Mouse (Mus musculus): Measurements from ENCODE around the gene Aldh4a1. TPM values are rescaled to one million over a fixed set of nuclear protein-coding genes. Genes with fewer than 3 reads are reported as not detected.

Aldh4a1 gene
- polyA plus RNA-seq, 1 experiment from 2014 or later: 14.5 TPM

DNA sequence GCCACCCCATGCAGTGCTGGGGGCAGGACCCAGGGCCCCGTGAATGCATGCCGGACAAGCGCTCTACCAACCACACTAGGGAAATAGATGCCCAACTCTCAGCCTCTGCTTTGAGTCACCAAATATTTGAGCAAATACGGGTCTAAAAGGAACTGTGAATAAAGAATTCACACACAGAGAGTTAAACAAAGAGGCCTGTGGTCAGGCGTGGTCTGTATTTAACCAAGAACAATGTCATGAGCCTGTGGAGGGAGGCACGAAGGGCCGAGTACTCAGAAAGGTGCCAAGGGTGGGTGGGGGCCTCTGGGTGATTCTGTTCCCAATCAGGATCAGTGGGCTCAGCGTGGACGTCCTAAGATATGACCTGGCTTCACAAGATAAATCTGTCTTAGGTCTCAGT, 65.4 kb downstream of the Aldh4a1 start:
- DNase-seq (ENCODE audit: low spot score) (no peak), ATAC-seq (replicated peaks; ENCODE audit: low FRiP score) (no peak)
- H3K4me2 ChIP-seq (ENCODE audit: low read depth, low read length, severe bottlenecking): no peak overlapping the region
- H3K9ac ChIP-seq (ENCODE audit: low read length): no peak overlapping the region
- WGBS: 62% methylated on average over 9 of the region's 9 CpGs
- H3K9me3 ChIP-seq (ENCODE audit: control insufficient read depth, low read length): no peaks in the 10 kb centered on the region
- H3K27ac ChIP-seq (ENCODE audit: low read depth, low read length): no peak overlapping the region
- peaks cover 5% of the 10 kb centered on the region; the same call in 1 of the 2 replicates for H3K27me3 ChIP-seq (ENCODE audit: control insufficient read depth, insufficient read depth, low read length)
- H3K4me3 ChIP-seq (ENCODE audit: low read depth, low read length): no peak overlapping the region
- H3K4me1 ChIP-seq (replicated peaks; ENCODE audit: control insufficient read depth, insufficient read depth, low read length): no peaks in the 10 kb centered on the region
- H3K36me3 ChIP-seq (ENCODE audit: control insufficient read depth, insufficient read depth, low read length): no peaks in the 10 kb centered on the region

DNA sequence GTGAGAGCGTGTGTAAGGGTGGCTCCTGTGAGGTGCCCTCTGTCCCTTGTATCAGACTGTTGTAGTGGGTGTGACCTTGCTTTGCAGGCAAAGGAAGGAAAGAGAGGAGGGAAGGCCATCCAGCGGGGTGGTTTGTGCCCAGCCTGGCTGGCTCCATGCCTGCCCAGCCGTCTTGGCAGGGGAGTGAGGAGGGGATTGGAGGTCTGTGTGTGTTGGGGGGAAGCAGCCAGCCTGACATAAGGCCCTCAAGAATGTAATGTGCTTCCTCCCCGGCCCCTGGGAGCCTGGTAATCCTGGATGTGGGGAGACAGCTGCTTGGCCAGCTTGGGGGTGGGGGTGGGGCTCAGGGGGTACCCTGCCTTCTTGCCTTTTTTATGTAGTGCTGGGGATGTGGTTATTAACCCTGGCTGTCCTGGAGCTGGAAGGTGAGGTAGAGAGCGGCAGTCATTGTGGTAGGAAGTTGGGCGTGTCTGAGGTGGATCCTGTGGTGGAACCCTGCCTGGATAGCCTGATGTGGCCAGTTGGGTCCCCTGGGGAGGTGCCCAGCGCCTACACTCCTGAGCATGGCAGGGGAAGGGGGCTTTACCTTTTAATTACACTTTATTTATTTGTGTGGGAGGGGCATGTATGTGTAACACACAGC, 67.1 kb downstream of the Aldh4a1 start:
- no peak overlapping the region for H3K4me2 ChIP-seq (ENCODE audit: low read depth, low read length, severe bottlenecking)
- DNase-seq (ENCODE audit: low spot score): no peak
- peaks cover 5% of the 10 kb centered on the region; the same call in 1 of the 2 replicates for H3K27me3 ChIP-seq (ENCODE audit: control insufficient read depth, insufficient read depth, low read length)
- ATAC-seq (replicated peaks; ENCODE audit: low FRiP score): no peak
- no peaks in the 10 kb centered on the region for H3K4me1 ChIP-seq (replicated peaks; ENCODE audit: control insufficient read depth, insufficient read depth, low read length)
- no peak overlapping the region for H3K4me3 ChIP-seq (ENCODE audit: low read depth, low read length)
- H3K9me3 ChIP-seq (ENCODE audit: control insufficient read depth, low read length): no peaks in the 10 kb centered on the region
- H3K36me3 ChIP-seq (ENCODE audit: control insufficient read depth, insufficient read depth, low read length): no peaks in the 10 kb centered on the region
- WGBS: 38% methylated on average over 7 of the region's 7 CpGs
- no peak overlapping the region for H3K27ac ChIP-seq (ENCODE audit: low read depth, low read length)
- H3K9ac ChIP-seq (ENCODE audit: low read length): no peak overlapping the region

DNA sequence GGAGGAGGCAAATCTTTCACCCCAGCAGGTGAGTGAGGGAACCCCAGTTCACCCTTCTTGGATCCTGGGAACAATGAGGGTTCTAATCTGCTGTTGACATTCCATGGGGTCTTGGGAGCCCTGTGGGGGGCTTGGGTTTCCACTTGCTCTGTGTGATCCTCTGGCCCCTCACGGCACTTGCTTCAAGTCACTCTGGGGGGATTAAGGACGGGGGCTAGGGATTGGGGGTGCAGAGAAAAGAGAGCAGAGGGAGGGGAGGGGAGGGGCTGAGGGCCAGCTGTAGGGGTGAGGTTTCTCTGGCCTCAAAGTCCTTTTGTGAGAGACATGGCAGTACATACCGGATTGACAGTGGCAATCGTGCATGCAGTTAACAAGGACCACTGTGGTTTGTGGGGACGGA, 70.6 kb downstream of the Aldh4a1 start:
- peaks cover 5% of the 10 kb centered on the region; the same call in 1 of the 2 replicates for H3K4me1 ChIP-seq (replicated peaks; ENCODE audit: control insufficient read depth, insufficient read depth, low read length)
- no peak overlapping the region for H3K4me3 ChIP-seq (ENCODE audit: low read depth, low read length)
- H3K36me3 ChIP-seq (ENCODE audit: control insufficient read depth, insufficient read depth, low read length): no peaks in the 10 kb centered on the region
- H3K4me2 ChIP-seq (ENCODE audit: low read depth, low read length, severe bottlenecking): no peak overlapping the region
- no peak overlapping the region for H3K27ac ChIP-seq (ENCODE audit: low read depth, low read length)
- WGBS: 19% methylated on average over 5 of the region's 5 CpGs
- peaks cover 2% of the 10 kb centered on the region; the same call in 1 of the 2 replicates for H3K27me3 ChIP-seq (ENCODE audit: control insufficient read depth, insufficient read depth, low read length)
- no peak overlapping the region for H3K9ac ChIP-seq (ENCODE audit: low read length)
- ATAC-seq (replicated peaks; ENCODE audit: low FRiP score): no peak
- H3K9me3 ChIP-seq (ENCODE audit: control insufficient read depth, low read length): no peaks in the 10 kb centered on the region
- DNase-seq (ENCODE audit: low spot score): no peak

DNA sequence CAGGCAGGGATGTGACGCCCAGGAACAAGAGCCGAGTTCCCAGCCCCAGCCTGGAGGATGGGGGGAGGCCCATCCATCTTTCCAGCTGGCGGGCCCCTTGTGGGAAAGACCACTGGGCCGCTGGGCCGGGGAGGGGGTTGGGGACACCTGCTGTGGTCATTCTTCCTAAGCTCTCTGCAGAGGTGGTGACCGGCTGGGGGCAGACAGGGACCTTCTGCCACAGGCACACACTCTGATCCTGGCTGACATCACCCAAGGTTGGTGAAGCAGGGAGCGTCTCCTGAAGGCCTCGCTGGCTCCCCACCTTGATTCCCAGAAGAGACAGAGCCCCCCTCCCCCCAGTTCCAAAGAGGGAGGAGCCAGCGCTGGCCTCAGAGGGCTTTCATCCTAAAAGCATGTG, 75.1 kb downstream of the Aldh4a1 start:
- no peak overlapping the region; the same call in 1 of the 2 replicates for H3K4me2 ChIP-seq (ENCODE audit: low read depth, low read length, severe bottlenecking)
- no peak for ATAC-seq (replicated peaks; ENCODE audit: low FRiP score)
- peaks cover 5% of the 10 kb centered on the region; the same call in 1 of the 2 replicates for H3K4me1 ChIP-seq (replicated peaks; ENCODE audit: control insufficient read depth, insufficient read depth, low read length)
- no peak overlapping the region for H3K9ac ChIP-seq (ENCODE audit: low read length)
- H3K4me3 ChIP-seq (ENCODE audit: low read depth, low read length): no peak overlapping the region
- H3K27ac ChIP-seq (ENCODE audit: low read depth, low read length): no peak overlapping the region
- 0 out of 2 replicates have a peak, but pooled peaks cover 2% of the 10 kb centered on the region for H3K27me3 ChIP-seq (ENCODE audit: control insufficient read depth, insufficient read depth, low read length)
- no peaks in the 10 kb centered on the region for H3K36me3 ChIP-seq (ENCODE audit: control insufficient read depth, insufficient read depth, low read length)
- no peak for DNase-seq (ENCODE audit: low spot score)
- 3% methylated on average over 9 of the region's 9 CpGs for WGBS
- H3K9me3 ChIP-seq (ENCODE audit: control insufficient read depth, low read length): no peaks in the 10 kb centered on the region

DNA sequence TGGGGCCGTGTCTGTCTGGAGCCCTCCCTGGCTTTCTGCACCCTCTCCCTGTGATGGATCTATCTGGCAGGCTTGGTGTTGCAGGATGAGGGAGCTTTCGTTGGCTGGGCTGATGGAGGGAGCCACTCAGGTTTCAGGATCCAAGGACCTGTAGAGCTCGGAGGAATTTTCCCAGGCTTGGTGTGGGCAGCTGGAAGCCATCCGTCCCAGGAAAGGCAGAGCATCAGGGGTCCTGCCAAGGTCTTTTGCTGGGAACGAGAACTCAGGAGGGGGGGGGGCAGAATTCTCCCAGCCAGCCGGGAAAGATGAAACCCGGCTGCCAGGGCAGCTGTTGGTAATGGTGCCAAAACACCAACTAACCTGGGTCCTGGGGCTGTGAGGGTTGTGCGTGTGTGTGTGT, 75.9 kb downstream of the Aldh4a1 start:
- H3K4me2 ChIP-seq (ENCODE audit: low read depth, low read length, severe bottlenecking): no peak overlapping the region
- ATAC-seq (replicated peaks; ENCODE audit: low FRiP score) (no peak), DNase-seq (ENCODE audit: low spot score) (no peak)
- WGBS: 75% methylated on average over 8 of the region's 8 CpGs
- H3K9ac ChIP-seq (ENCODE audit: low read length): no peak overlapping the region
- H3K9me3 ChIP-seq (ENCODE audit: control insufficient read depth, low read length): no peaks in the 10 kb centered on the region
- no peaks in the 10 kb centered on the region for H3K27me3 ChIP-seq (ENCODE audit: control insufficient read depth, insufficient read depth, low read length)
- no peak overlapping the region for H3K4me3 ChIP-seq (ENCODE audit: low read depth, low read length)
- no peak overlapping the region for H3K27ac ChIP-seq (ENCODE audit: low read depth, low read length)
- H3K36me3 ChIP-seq (ENCODE audit: control insufficient read depth, insufficient read depth, low read length): no peaks in the 10 kb centered on the region
- peaks cover 5% of the 10 kb centered on the region; the same call in 1 of the 2 replicates for H3K4me1 ChIP-seq (replicated peaks; ENCODE audit: control insufficient read depth, insufficient read depth, low read length)

Small RNAs within 50 kb of the gene (microRNA-seq; reads per million reads assigned to microRNA genes)
- not detected for gene Gm25571 (ENCODE audit: insufficient number of aligned reads)
- not detected for gene Mir7020 (ENCODE audit: insufficient number of aligned reads)

Other genes with a start within 250 kb of the Aldh4a1 start
- 2.5 and 3.5 TPM in 2 replicates for gene Iffo2, start 92.3 kb upstream of the Aldh4a1 start, polyA plus RNA-seq (2014; fragmentation: Nextera tagmentation; extraction: Ambion mirVana)
- gene Gm21969, start 19.7 kb upstream of the Aldh4a1 start, polyA plus RNA-seq (2014; fragmentation: Nextera tagmentation; extraction: Ambion mirVana): not detected in 2 replicates
- gene Tas1r2, start 30.7 kb downstream of the Aldh4a1 start, polyA plus RNA-seq (2014; fragmentation: Nextera tagmentation; extraction: Ambion mirVana): not detected in 2 replicates
- gene Pax7, start 210.7 kb downstream of the Aldh4a1 start, polyA plus RNA-seq (2014; fragmentation: Nextera tagmentation; extraction: Ambion mirVana): 0.57 and 0.73 TPM in 2 replicates